ENCODE assay signal across 15 mouse cellular contexts in genomic region chr16:12638971-12639640, GRCm38 (mm10).
A peak's percentile ranks its signal among the peaks of the same experiment; 100 is the strongest.
DNase-seq lines count a peak whose midpoint lies in the region; ATAC-seq lines count a peak whose summit lies in the region.
"Had no signal": no experiment of that assay in that cellular context is flagged by ENCODE, and none has a peak within 500 bp of the region (broad histone marks: within the 10 kb centered on the region; RNA-seq: fewer than 3 reads in every experiment).

No protein-coding gene starts in this region.

- DNase-seq in left cerebral cortex, adult 18-20 months (ENCODE audit: low spot score in 2 of 2) = peak; percentile 2 to 25
- DNase-seq in left cerebral cortex, postnatal 4 days = no peak
- DNase-seq in layer of hippocampus, adult 11-12 months (ENCODE audit: low spot score) = peak; percentile 34
- DNase-seq in layer of hippocampus, postnatal 14 days (ENCODE audit: low spot score in 2 of 2) = peak; percentile 19 to 40
- DNase-seq in right cerebral cortex, postnatal 25 days = peak; percentile 37
- DNase-seq in embryo, embryonic 10 days (ENCODE audit: low spot score) = no peak
- DNase-seq: adrenal gland, adult 8-10 months; cerebellum, adult 8-10 months; gastrocnemius, postnatal 14 days; heart, postnatal 36 days; thymus, postnatal 14 days had no signal

- no peak for ATAC-seq in CD4-positive, CD25-positive, alpha-beta regulatory T cell, adult 4 months
- ATAC-seq: forebrain, embryonic 14.5 days; intestine, embryonic 16.5 days; liver, embryonic 12.5 days had no signal

- intact Hi-C loops in left cerebral cortex, postnatal 4 days (cut with DNase I) = no loop called here

Comparison
In these comparisons a context has a peak if more than half of its experiments do, and no peak if none do; other contexts are left out.
1. DNase-seq: peak in left cerebral cortex, adult 18-20 months (2 of 2), layer of hippocampus, adult 11-12 months (single experiment), layer of hippocampus, postnatal 14 days (2 of 2) and right cerebral cortex, postnatal 25 days (single experiment); none in left cerebral cortex, postnatal 4 days (single experiment) and embryo, embryonic 10 days (single experiment).